In genomic region chr3:63938928-63939327, GRCm38 (mm10) we compare ENCODE assay signal across 23 mouse cellular contexts. TPM values are rescaled to one million over a fixed set of nuclear protein-coding genes. Genes with fewer than 3 reads are reported as not detected.
DNase-seq lines count a peak whose midpoint lies in the region; ATAC-seq and TF ChIP-seq lines count a peak whose summit lies in the region.
"Had no signal": no experiment of that assay in that cellular context is flagged by ENCODE, and none has a peak within 500 bp of the region (broad histone marks: within the 10 kb centered on the region; RNA-seq: fewer than 3 reads in every experiment).

No protein-coding gene starts in this region.

- peak; percentile 32 for DNase-seq in kidney, postnatal 10 days
- DNase-seq in kidney, adult 8-10 months, result no peak
- DNase-seq in kidney, postnatal 25 days, result peak; percentile 6 to 37
- peak; percentile 62 for DNase-seq in stomach, postnatal 0 days (ENCODE audit: low spot score)
- DNase-seq: adrenal gland, adult 8-10 months; adrenal gland, postnatal 14 days; adrenal gland, postnatal 36 days; B cell, adult 2 months; cerebellum, adult 11-12 months; cerebellum, adult 2 months; cerebellum, adult 9-10 months; cerebellum, postnatal 25 days had no signal

- no peak for TF ChIP-seq EP300 in stomach, postnatal 0 days (optimal IDR thresholded peaks at IDR 0.05)

- no peak for TF ChIP-seq CTCF in intestine, postnatal 0 days (IDR thresholded peaks at IDR 0.05; ENCODE audit: low read depth)
- TF ChIP-seq CTCF in stomach, postnatal 0 days (IDR thresholded peaks at IDR 0.05; ENCODE audit: low read depth), result no peak

- H3K4me3 ChIP-seq in intestine, postnatal 0 days (ENCODE audit: low read depth, low read length), result no peak overlapping the region
- H3K4me3 ChIP-seq in intestine, embryonic 16.5 days (ENCODE audit: low read length), result no peak overlapping the region
- H3K4me3 ChIP-seq in kidney, embryonic 14.5 days (ENCODE audit: low read length), result no peak overlapping the region
- no peak overlapping the region for H3K4me3 ChIP-seq in stomach, postnatal 0 days (ENCODE audit: low read depth, low read length)
- H3K4me3 ChIP-seq: embryonic facial prominence, embryonic 10.5 days; embryonic facial prominence, embryonic 12.5 days; forebrain, embryonic 13.5 days had no signal

- H3K27ac ChIP-seq in intestine, postnatal 0 days (ENCODE audit: low read depth, low read length), result no peak overlapping the region
- H3K27ac ChIP-seq in intestine, embryonic 16.5 days (ENCODE audit: low read length), result no peak overlapping the region
- H3K27ac ChIP-seq in kidney, embryonic 14.5 days (ENCODE audit: low read depth, low read length), result no peak overlapping the region
- no peak overlapping the region for H3K27ac ChIP-seq in stomach, postnatal 0 days (replicated peaks)
- H3K27ac ChIP-seq: embryonic facial prominence, embryonic 10.5 days; embryonic facial prominence, embryonic 12.5 days; forebrain, embryonic 13.5 days had no signal

- 59% methylated on average over 2 of the region's 2 CpGs for WGBS in intestine, postnatal 0 days
- 84% methylated on average over 2 of the region's 2 CpGs for WGBS in intestine, embryonic 16.5 days
- 94% methylated on average over 2 of the region's 2 CpGs for WGBS in kidney, embryonic 14.5 days
- 70% methylated on average over 2 of the region's 2 CpGs for WGBS in stomach, postnatal 0 days

- H3K4me1 ChIP-seq in intestine, postnatal 0 days (replicated peaks; ENCODE audit: control insufficient read depth, insufficient read depth, low read length), result no peaks in the 10 kb centered on the region
- no peaks in the 10 kb centered on the region for H3K4me1 ChIP-seq in intestine, embryonic 16.5 days (ENCODE audit: control insufficient read depth, insufficient read depth, low read length)
- no peaks in the 10 kb centered on the region for H3K4me1 ChIP-seq in kidney, embryonic 14.5 days (ENCODE audit: control insufficient read depth, insufficient read depth, low read length)
- H3K4me1 ChIP-seq in stomach, postnatal 0 days (replicated peaks; ENCODE audit: control insufficient read depth, insufficient read depth), result no peaks in the 10 kb centered on the region
- H3K4me1 ChIP-seq: embryonic facial prominence, embryonic 10.5 days; embryonic facial prominence, embryonic 12.5 days; forebrain, embryonic 13.5 days had no signal

- ATAC-seq in intestine, postnatal 0 days, result peak; percentile 68
- ATAC-seq in intestine, embryonic 16.5 days, result no peak
- no peak for ATAC-seq in kidney, embryonic 14.5 days (ENCODE audit: low FRiP score, low TSS enrichment)
- peak; percentile 75 for ATAC-seq in stomach, postnatal 0 days (ENCODE audit: low FRiP score, low TSS enrichment)
- ATAC-seq: activated CD4-positive, CD25-positive, alpha-beta regulatory T cell, adult 4 months; CD4-positive, CD25-positive, alpha-beta regulatory T cell, adult 4 months; forebrain, embryonic 13.5 days; Patski had no signal

- H3K36me3 ChIP-seq in intestine, postnatal 0 days (ENCODE audit: control insufficient read depth, insufficient read depth), result peaks cover under 1% of the 10 kb centered on the region; the same call in 1 of the 2 replicates
- H3K36me3 ChIP-seq in intestine, embryonic 16.5 days (ENCODE audit: control insufficient read depth, insufficient read depth, low read length), result no peaks in the 10 kb centered on the region; the same call in 1 of the 2 replicates
- H3K36me3 ChIP-seq in kidney, embryonic 14.5 days (ENCODE audit: control insufficient read depth, insufficient read depth, low read length), result peaks cover 2% of the 10 kb centered on the region; the same call in 1 of the 2 replicates
- H3K36me3 ChIP-seq in stomach, postnatal 0 days (ENCODE audit: control insufficient read depth, insufficient read depth, low read length), result peaks cover 2% of the 10 kb centered on the region; the same call in 1 of the 2 replicates

- H3K9ac ChIP-seq in intestine, postnatal 0 days (ENCODE audit: low read depth, low read length), result no peak overlapping the region
- no peak overlapping the region for H3K9ac ChIP-seq in intestine, embryonic 16.5 days (ENCODE audit: low read depth, low read length)
- H3K9ac ChIP-seq in kidney, embryonic 14.5 days (ENCODE audit: low read depth, low read length), result no peak overlapping the region
- H3K9ac ChIP-seq in stomach, postnatal 0 days (ENCODE audit: low read length), result no peak overlapping the region
- H3K9ac ChIP-seq: embryonic facial prominence, embryonic 12.5 days; forebrain, embryonic 13.5 days had no signal

- no peak overlapping the region for H3K4me2 ChIP-seq in intestine, postnatal 0 days (replicated peaks; ENCODE audit: low read depth)
- no peak overlapping the region for H3K4me2 ChIP-seq in intestine, embryonic 16.5 days (ENCODE audit: low read depth, low read length)
- no peak overlapping the region for H3K4me2 ChIP-seq in kidney, embryonic 14.5 days (replicated peaks; ENCODE audit: low read depth, low read length)
- H3K4me2 ChIP-seq in stomach, postnatal 0 days (replicated peaks; ENCODE audit: low read depth), result no peak overlapping the region
- H3K4me2 ChIP-seq: embryonic facial prominence, embryonic 12.5 days; forebrain, embryonic 13.5 days had no signal

- H3K9me3 ChIP-seq in intestine, postnatal 0 days (ENCODE audit: control insufficient read depth), result no peaks in the 10 kb centered on the region
- H3K9me3 ChIP-seq in intestine, embryonic 16.5 days (ENCODE audit: control insufficient read depth, low read length), result no peaks in the 10 kb centered on the region
- no peaks in the 10 kb centered on the region for H3K9me3 ChIP-seq in kidney, embryonic 14.5 days (ENCODE audit: control insufficient read depth, low read length)
- no peaks in the 10 kb centered on the region for H3K9me3 ChIP-seq in stomach, postnatal 0 days (ENCODE audit: control insufficient read depth, low read length)
- H3K9me3 ChIP-seq: embryonic facial prominence, embryonic 10.5 days; embryonic facial prominence, embryonic 12.5 days; forebrain, embryonic 13.5 days; G1E had no signal

- H3K27me3 ChIP-seq in intestine, postnatal 0 days (replicated peaks; ENCODE audit: control insufficient read depth, insufficient read depth, low read length), result no peaks in the 10 kb centered on the region
- H3K27me3 ChIP-seq in intestine, embryonic 16.5 days (replicated peaks; ENCODE audit: control insufficient read depth, insufficient read depth, low read length), result no peaks in the 10 kb centered on the region
- no peaks in the 10 kb centered on the region for H3K27me3 ChIP-seq in kidney, embryonic 14.5 days (ENCODE audit: control insufficient read depth, insufficient read depth, low read length)
- H3K27me3 ChIP-seq in stomach, postnatal 0 days (ENCODE audit: control insufficient read depth, insufficient read depth, low read length), result no peaks in the 10 kb centered on the region
- H3K27me3 ChIP-seq: CH12.LX; embryonic facial prominence, embryonic 12.5 days; forebrain, embryonic 13.5 days; Patski had no signal

RNA-seq across cellular contexts. Expression of gene E130311K13Rik, which starts 9.7 kb away (rescaled TPM):
- 3.4 and 3.7 TPM in 2 replicates for polyA plus RNA-seq in intestine, postnatal 0 days (2015; fragmentation: Nextera tagmentation; extraction: Ambion mirVana)
- polyA plus RNA-seq in intestine, embryonic 16.5 days (2015; fragmentation: Nextera tagmentation; extraction: Ambion mirVana), result 4.6 and 4.7 TPM in 2 replicates
- 5.1 and 5.7 TPM in 2 replicates for polyA plus RNA-seq in kidney, embryonic 14.5 days (2014; fragmentation: Nextera tagmentation; extraction: Ambion mirVana)
- 6.3 and 6.9 TPM in 2 replicates for polyA plus RNA-seq in stomach, postnatal 0 days (2015; fragmentation: Nextera tagmentation; extraction: Ambion mirVana)

RNA-seq across cellular contexts. Expression of gene Slc33a1, which starts 25.6 kb away (rescaled TPM):
- polyA plus RNA-seq in intestine, postnatal 0 days (2015; fragmentation: Nextera tagmentation; extraction: Ambion mirVana), result 22.4 and 25.2 TPM in 2 replicates
- 27.9 and 30.7 TPM in 2 replicates for polyA plus RNA-seq in intestine, embryonic 16.5 days (2015; fragmentation: Nextera tagmentation; extraction: Ambion mirVana)
- polyA plus RNA-seq in kidney, embryonic 14.5 days (2014; fragmentation: Nextera tagmentation; extraction: Ambion mirVana), result 14.3 and 22.1 TPM in 2 replicates
- polyA plus RNA-seq in stomach, postnatal 0 days (2015; fragmentation: Nextera tagmentation; extraction: Ambion mirVana), result 24.6 and 25.4 TPM in 2 replicates

RNA-seq across cellular contexts. Expression of gene Gmps, which starts 37.0 kb away (rescaled TPM):
- 11.5 and 12.4 TPM in 2 replicates for polyA plus RNA-seq in intestine, postnatal 0 days (2015; fragmentation: Nextera tagmentation; extraction: Ambion mirVana)
- 30.3 and 33.5 TPM in 2 replicates for polyA plus RNA-seq in intestine, embryonic 16.5 days (2015; fragmentation: Nextera tagmentation; extraction: Ambion mirVana)
- 45.3 and 62.6 TPM in 2 replicates for polyA plus RNA-seq in kidney, embryonic 14.5 days (2014; fragmentation: Nextera tagmentation; extraction: Ambion mirVana)
- polyA plus RNA-seq in stomach, postnatal 0 days (2015; fragmentation: Nextera tagmentation; extraction: Ambion mirVana), result 16.2 and 16.3 TPM in 2 replicates

RNA-seq across cellular contexts. Expression of gene Plch1, which starts 39.7 kb away (rescaled TPM):
- 2.2 and 2.6 TPM in 2 replicates for polyA plus RNA-seq in intestine, postnatal 0 days (2015; fragmentation: Nextera tagmentation; extraction: Ambion mirVana)
- polyA plus RNA-seq in intestine, embryonic 16.5 days (2015; fragmentation: Nextera tagmentation; extraction: Ambion mirVana), result 4.8 and 5.4 TPM in 2 replicates
- polyA plus RNA-seq in kidney, embryonic 14.5 days (2014; fragmentation: Nextera tagmentation; extraction: Ambion mirVana), result 11.2 and 20.4 TPM in 2 replicates
- 1.7 TPM in 2 replicates for polyA plus RNA-seq in stomach, postnatal 0 days (2015; fragmentation: Nextera tagmentation; extraction: Ambion mirVana)
- polyA plus RNA-seq: activated CD4-positive, CD25-positive, alpha-beta regulatory T cell, adult 4 months; CD4-positive, CD25-positive, alpha-beta regulatory T cell, adult 4 months; G1E had no signal

Comparison
In these comparisons a context has a peak if more than half of its experiments do, and no peak if none do; other contexts are left out.
1. ATAC-seq: peak in intestine, postnatal 0 days (single experiment) and stomach, postnatal 0 days (single experiment); none in intestine, embryonic 16.5 days (single experiment) and kidney, embryonic 14.5 days (single experiment).
2. DNase-seq: peak in kidney, postnatal 10 days (single experiment), kidney, postnatal 25 days (2 of 2) and stomach, postnatal 0 days (single experiment); none in kidney, adult 8-10 months (0 of 2).